ENCODE assay signal across 13 mouse cellular contexts in the genomic region with DNA sequence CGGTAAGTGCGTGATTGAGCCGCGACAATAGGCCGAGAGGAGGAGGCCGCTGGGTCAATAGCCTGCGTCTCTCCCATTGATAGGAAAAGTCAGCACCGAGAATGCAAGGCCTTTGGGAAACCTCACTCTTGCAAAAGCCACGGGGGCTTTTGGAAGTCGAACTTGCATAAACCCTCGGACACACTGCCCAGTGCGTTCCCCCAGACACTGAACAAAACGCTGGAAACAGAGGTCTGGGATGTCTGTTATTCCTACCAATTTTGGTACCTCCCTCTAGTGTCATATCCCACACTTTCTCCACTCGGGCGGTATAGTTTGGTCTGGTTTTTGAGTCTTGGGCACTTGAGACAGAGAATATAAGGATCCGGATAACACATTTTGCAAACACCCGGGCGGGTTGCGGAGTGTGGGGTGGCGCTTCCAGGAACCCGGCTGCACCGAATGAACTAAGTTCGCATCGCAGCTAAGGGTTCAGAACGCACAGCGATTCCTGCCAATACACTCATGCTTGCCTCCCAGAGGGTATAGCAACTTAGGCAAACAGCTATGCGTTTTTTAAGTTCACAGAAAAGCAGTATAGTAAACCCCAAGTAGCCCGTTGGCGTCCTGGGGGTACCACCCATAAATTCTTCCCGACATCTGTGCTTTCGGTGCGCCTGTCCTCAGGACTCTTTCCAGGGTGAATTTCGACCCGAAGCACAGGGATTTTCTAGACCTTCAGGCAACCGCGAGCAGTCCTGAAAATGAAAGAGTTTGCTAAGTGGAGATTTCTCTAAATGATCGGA.
DNase-seq lines count a peak whose midpoint lies in the region; ATAC-seq and TF ChIP-seq lines count a peak whose summit lies in the region.
"Had no signal": no experiment of that assay in that cellular context is flagged by ENCODE, and none has a peak within 500 bp of the region (broad histone marks: within the 10 kb centered on the region; RNA-seq: fewer than 3 reads in every experiment).

No protein-coding gene starts in this region.

- no peak for TF ChIP-seq EP300 in heart, postnatal 0 days (IDR thresholded peaks at IDR 0.05; ENCODE audit: low read depth)

- H3K4me3 ChIP-seq in heart, postnatal 0 days (ENCODE audit: low read depth, low read length) = peak overlapping the region; percentile 7; the same call in 1 of the 2 replicates
- peak overlapping the region; percentile 31 for H3K4me3 ChIP-seq in forebrain, embryonic 13.5 days
- H3K4me3 ChIP-seq in limb, embryonic 10.5 days = no peak overlapping the region
- peak overlapping the region; percentile 13; the same call in 1 of the 2 replicates for H3K4me3 ChIP-seq in neural tube, embryonic 13.5 days

- H3K9ac ChIP-seq in heart, postnatal 0 days (replicated peaks; ENCODE audit: low read depth, low read length) = no peak overlapping the region
- H3K9ac ChIP-seq in forebrain, embryonic 13.5 days = peak overlapping the region; percentile 80
- peak overlapping the region; percentile 72 for H3K9ac ChIP-seq in neural tube, embryonic 13.5 days

- no peak for TF ChIP-seq CTCF in heart, postnatal 0 days (IDR thresholded peaks at IDR 0.05; ENCODE audit: low read depth)

- no peak overlapping the region for H3K4me2 ChIP-seq in heart, postnatal 0 days (ENCODE audit: low read depth, low read length)
- peak overlapping the region; percentile 66 for H3K4me2 ChIP-seq in forebrain, embryonic 13.5 days
- H3K4me2 ChIP-seq in neural tube, embryonic 13.5 days = peak overlapping the region; percentile 59
- H3K4me2 ChIP-seq: liver, embryonic 11.5 days had no signal

- DNase-seq in heart, postnatal 0 days (ENCODE audit: low spot score) = no peak
- no peak for DNase-seq in heart, postnatal 4 days
- peak; percentile 52 for DNase-seq in limb, embryonic 10.5 days (ENCODE audit: low spot score)
- no peak for DNase-seq in frontal cortex, adult 2 months (ENCODE audit: extremely low spot score in 1 of 2, low spot score in 1 of 2)
- no peak for DNase-seq in left cerebral cortex, postnatal 14 days (ENCODE audit: low spot score in 2 of 2)
- no peak for DNase-seq in layer of hippocampus, postnatal 36 days
- DNase-seq: adrenal gland, postnatal 14 days; cerebellum, adult 2 months had no signal

- peaks cover 95% of the 10 kb centered on the region for H3K27me3 ChIP-seq in heart, postnatal 0 days (ENCODE audit: control insufficient read depth, insufficient read depth, low read length)
- no peaks in the 10 kb centered on the region for H3K27me3 ChIP-seq in forebrain, embryonic 13.5 days
- H3K27me3 ChIP-seq in limb, embryonic 10.5 days (ENCODE audit: low read depth, poor library complexity, severe bottlenecking) = peaks cover 100% of the 10 kb centered on the region
- peaks cover 78% of the 10 kb centered on the region for H3K27me3 ChIP-seq in neural tube, embryonic 13.5 days

- ATAC-seq in heart, postnatal 0 days (ENCODE audit: insufficient read depth, low read depth) = no peak
- no peak; the same call in 1 of the 2 replicates for ATAC-seq in forebrain, embryonic 13.5 days
- ATAC-seq in neural tube, embryonic 13.5 days (ENCODE audit: low read depth) = no peak
- ATAC-seq: intestine, embryonic 16.5 days had no signal

- H3K4me1 ChIP-seq in heart, postnatal 0 days (ENCODE audit: control insufficient read depth, insufficient read depth) = no peaks in the 10 kb centered on the region
- peaks cover 94% of the 10 kb centered on the region for H3K4me1 ChIP-seq in forebrain, embryonic 13.5 days
- H3K4me1 ChIP-seq in limb, embryonic 10.5 days = peaks cover 8% of the 10 kb centered on the region
- H3K4me1 ChIP-seq in neural tube, embryonic 13.5 days (replicated peaks) = peaks cover 69% of the 10 kb centered on the region

- intact Hi-C loops in left cerebral cortex, postnatal 14 days (cut with DNase I) = no loop called here

- no peaks in the 10 kb centered on the region for H3K9me3 ChIP-seq in heart, postnatal 0 days (replicated peaks; ENCODE audit: control insufficient read depth, low read length)
- no peaks in the 10 kb centered on the region for H3K9me3 ChIP-seq in forebrain, embryonic 13.5 days (replicated peaks)
- H3K9me3 ChIP-seq in limb, embryonic 10.5 days (replicated peaks) = no peaks in the 10 kb centered on the region
- H3K9me3 ChIP-seq in neural tube, embryonic 13.5 days = no peaks in the 10 kb centered on the region

- 3% methylated on average over 37 of the region's 37 CpGs for WGBS in heart, postnatal 0 days
- WGBS in forebrain, embryonic 13.5 days = 3% methylated on average over 37 of the region's 37 CpGs
- 1% methylated on average over 37 of the region's 37 CpGs for whole genome bisulfite sequencing in limb, embryonic 10.5 days
- 3% methylated on average over 37 of the region's 37 CpGs for WGBS in neural tube, embryonic 13.5 days

- no peak overlapping the region for H3K27ac ChIP-seq in heart, postnatal 0 days (ENCODE audit: low read depth)
- peak overlapping the region; percentile 98 for H3K27ac ChIP-seq in forebrain, embryonic 13.5 days
- H3K27ac ChIP-seq in limb, embryonic 10.5 days = no peak overlapping the region
- H3K27ac ChIP-seq in neural tube, embryonic 13.5 days (replicated peaks) = peak overlapping the region; percentile 98
- H3K27ac ChIP-seq: macrophage had no signal

- H3K36me3 ChIP-seq in heart, postnatal 0 days (replicated peaks; ENCODE audit: control insufficient read depth, insufficient read depth, low read length) = no peaks in the 10 kb centered on the region
- H3K36me3 ChIP-seq in forebrain, embryonic 13.5 days (ENCODE audit: poor library complexity, severe bottlenecking) = no peaks in the 10 kb centered on the region
- H3K36me3 ChIP-seq in limb, embryonic 10.5 days = no peaks in the 10 kb centered on the region
- H3K36me3 ChIP-seq in neural tube, embryonic 13.5 days = no peaks in the 10 kb centered on the region

Comparison
In these comparisons a context has a peak if more than half of its experiments do, and no peak if none do; other contexts are left out.
1. H3K27ac ChIP-seq: peak in forebrain, embryonic 13.5 days (single experiment) and neural tube, embryonic 13.5 days (single experiment); none in heart, postnatal 0 days (single experiment) and limb, embryonic 10.5 days (single experiment).